Mouse (Mus musculus): ENCODE results near the gene 4930402H24Rik. TPM values are rescaled to one million over a fixed set of nuclear protein-coding genes. Genes with fewer than 3 reads are reported as not detected.
A peak's percentile ranks its signal among the peaks of the same experiment; 100 is the strongest.
"Not testable (repeated sequence)": the region's sequence is repeated elsewhere in the genome, so short reads cannot be mapped to it uniquely, and the experiment has no call there.

The 4930402H24Rik gene
- polyA plus RNA-seq, 1 experiment = 12.1 TPM

DNA sequence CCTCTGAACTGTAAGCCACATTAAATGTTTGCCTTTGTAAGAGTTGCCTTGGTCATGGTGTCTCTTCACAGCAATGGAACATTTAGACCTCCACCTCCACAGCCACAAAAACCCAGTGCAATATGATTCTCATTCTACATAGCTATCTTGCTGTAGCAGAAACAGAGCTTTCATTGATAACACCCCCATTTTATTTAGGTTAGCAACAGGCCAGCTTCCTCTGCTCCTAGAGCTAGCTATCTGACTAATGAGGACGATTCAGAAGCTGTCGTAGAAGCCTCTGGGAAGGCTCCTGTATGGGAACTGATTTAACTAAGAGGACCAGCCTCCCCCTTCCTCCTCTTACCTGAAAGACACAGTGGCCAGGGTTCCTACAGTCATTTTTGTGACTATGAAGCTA, 74.2 kb downstream of the 4930402H24Rik start:
- WGBS = 86% methylated on average over 2 of the region's 2 CpGs
- DNase-seq (ENCODE audit: low read depth in 1 of 2, low spot score in 2 of 2) = no peak
- H3K4me3 ChIP-seq (ENCODE audit: extremely low read depth, insufficient read depth, insufficient read length) = no peak overlapping the region
- H3K27ac ChIP-seq (ENCODE audit: insufficient read depth, low read length) = no peak overlapping the region
- no peaks in the 10 kb centered on the region for H3K4me1 ChIP-seq (ENCODE audit: control insufficient read depth, insufficient read depth, insufficient read length)
- H3K36me3 ChIP-seq (ENCODE audit: control insufficient read depth, insufficient read depth, low read length) = no peaks in the 10 kb centered on the region
- no peaks in the 10 kb centered on the region for H3K27me3 ChIP-seq (ENCODE audit: control insufficient read depth, insufficient read depth, low read length)
- TF ChIP-seq POLR2A (IDR thresholded peaks at IDR 0.05; ENCODE audit: low read depth, low read length) = no peak
- TF ChIP-seq CTCF (IDR thresholded peaks at IDR 0.05; ENCODE audit: extremely low read depth, insufficient read depth, insufficient read length, insufficient replicate concordance) = no peak

- TF ChIP-seq CTCF (IDR thresholded peaks at IDR 0.05; ENCODE audit: extremely low read depth, insufficient read depth, insufficient read length, insufficient replicate concordance) = no peak
- no peak for TF ChIP-seq POLR2A (IDR thresholded peaks at IDR 0.05; ENCODE audit: low read depth, low read length)
- no peaks in the 10 kb centered on the region for H3K36me3 ChIP-seq (ENCODE audit: control insufficient read depth, insufficient read depth, low read length)
- H3K27ac ChIP-seq (ENCODE audit: insufficient read depth, low read length) = no peak overlapping the region
- WGBS = 88% methylated on average over 3 of the region's 3 CpGs
- no peak overlapping the region for H3K4me3 ChIP-seq (ENCODE audit: extremely low read depth, insufficient read depth, insufficient read length)
- H3K4me1 ChIP-seq (ENCODE audit: control insufficient read depth, insufficient read depth, insufficient read length) = no peaks in the 10 kb centered on the region
- H3K27me3 ChIP-seq (ENCODE audit: control insufficient read depth, insufficient read depth, low read length) = no peaks in the 10 kb centered on the region
- peak in 1 of 2 experiments; percentile 9 for DNase-seq (ENCODE audit: low read depth in 1 of 2, low spot score in 2 of 2)
Observed at GRCm38 (mm10) chr2:130830236-130830635, 76.0 kb downstream of the 4930402H24Rik start.

- Histone ChIP-seq H3K4me3 (ENCODE audit: extremely low read depth, insufficient read depth, insufficient read length) (no peak overlapping the region), H3K36me3 (ENCODE audit: control insufficient read depth, insufficient read depth, low read length) (no peaks in the 10 kb centered on the region), H3K27me3 (ENCODE audit: control insufficient read depth, insufficient read depth, low read length) (no peaks in the 10 kb centered on the region), H3K27ac (ENCODE audit: insufficient read depth, low read length) (no peak overlapping the region), H3K4me1 (ENCODE audit: control insufficient read depth, insufficient read depth, insufficient read length) (no peaks in the 10 kb centered on the region)
- TF ChIP-seq POLR2A (IDR thresholded peaks at IDR 0.05; ENCODE audit: low read depth, low read length) (no peak), CTCF (IDR thresholded peaks at IDR 0.05; ENCODE audit: extremely low read depth, insufficient read depth, insufficient read length, insufficient replicate concordance) (no peak)
- WGBS = 90% methylated on average over 4 of the region's 4 CpGs
- DNase-seq (ENCODE audit: low read depth in 1 of 2, low spot score in 2 of 2) = no peak
Observed at GRCm38 (mm10) chr2:130829496-130829895, 76.7 kb downstream of the 4930402H24Rik start.

DNA sequence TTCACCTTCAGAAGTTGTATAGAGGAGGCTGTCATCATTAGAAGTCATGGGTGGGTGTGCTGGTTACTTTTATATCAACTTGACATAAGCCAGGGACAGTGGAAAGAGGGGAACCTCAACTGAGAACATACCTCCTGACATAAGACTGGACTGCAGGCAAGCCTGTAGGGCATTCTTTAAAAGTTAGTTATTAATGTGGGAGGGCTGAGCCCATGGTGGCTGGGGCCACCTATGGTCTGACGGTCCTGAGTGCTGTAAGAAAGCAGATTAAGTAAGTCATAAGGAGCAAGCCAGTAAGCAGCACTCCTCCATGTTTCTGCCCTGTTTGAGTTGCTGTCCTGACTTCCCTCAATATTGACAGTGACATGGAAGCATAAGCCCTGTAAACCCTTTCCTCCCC, 77.5 kb downstream of the 4930402H24Rik start:
- Histone ChIP-seq H3K27ac (ENCODE audit: insufficient read depth, low read length) (no peak overlapping the region), H3K27me3 (ENCODE audit: control insufficient read depth, insufficient read depth, low read length) (no peaks in the 10 kb centered on the region), H3K4me1 (ENCODE audit: control insufficient read depth, insufficient read depth, insufficient read length) (no peaks in the 10 kb centered on the region), H3K4me3 (ENCODE audit: extremely low read depth, insufficient read depth, insufficient read length) (no peak overlapping the region), H3K36me3 (ENCODE audit: control insufficient read depth, insufficient read depth, low read length) (no peaks in the 10 kb centered on the region)
- WGBS = 93% methylated on average over 1 of the region's 1 CpGs
- no peak for DNase-seq (ENCODE audit: low read depth in 1 of 2, low spot score in 2 of 2)
- TF ChIP-seq POLR2A (IDR thresholded peaks at IDR 0.05; ENCODE audit: low read depth, low read length) (no peak), CTCF (IDR thresholded peaks at IDR 0.05; ENCODE audit: extremely low read depth, insufficient read depth, insufficient read length, insufficient replicate concordance) (no peak)

- H3K4me1 ChIP-seq (ENCODE audit: control insufficient read depth, insufficient read depth, insufficient read length); DNase-seq (ENCODE audit: low read depth in 1 of 2, low spot score in 2 of 2); H3K4me3 ChIP-seq (ENCODE audit: extremely low read depth, insufficient read depth, insufficient read length); H3K36me3 ChIP-seq (ENCODE audit: control insufficient read depth, insufficient read depth, low read length); H3K27ac ChIP-seq (ENCODE audit: insufficient read depth, low read length); H3K27me3 ChIP-seq (ENCODE audit: control insufficient read depth, insufficient read depth, low read length): not testable (repeated sequence)
- 100% methylated on average over 3 of the region's 3 CpGs for WGBS
Observed at GRCm38 (mm10) chr2:130828066-130828465, 78.1 kb downstream of the 4930402H24Rik start.

DNA sequence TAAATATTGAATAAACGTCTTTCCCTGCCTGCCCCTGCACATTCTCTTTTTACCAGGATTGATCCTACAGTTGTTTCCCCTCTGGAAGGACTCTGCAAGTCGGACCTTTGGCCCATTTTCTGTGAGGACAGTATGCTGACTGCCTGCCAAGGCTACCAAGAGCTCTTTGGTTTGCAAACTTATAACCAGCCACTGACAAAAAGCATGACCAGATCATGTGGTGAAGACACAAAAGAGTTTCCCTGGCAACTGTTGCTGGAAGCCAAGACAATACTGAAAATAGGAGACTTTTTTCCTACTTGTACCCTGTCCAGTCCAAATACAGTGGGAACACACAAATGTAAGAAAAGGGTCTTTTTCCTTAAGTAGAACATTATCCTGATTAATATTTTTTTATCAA, 78.8 kb downstream of the 4930402H24Rik start:
- DNase-seq (ENCODE audit: low read depth in 1 of 2, low spot score in 2 of 2) = no peak
- Histone ChIP-seq H3K27ac (ENCODE audit: insufficient read depth, low read length) (no peak overlapping the region), H3K27me3 (ENCODE audit: control insufficient read depth, insufficient read depth, low read length) (no peaks in the 10 kb centered on the region), H3K4me1 (ENCODE audit: control insufficient read depth, insufficient read depth, insufficient read length) (no peaks in the 10 kb centered on the region), H3K4me3 (ENCODE audit: extremely low read depth, insufficient read depth, insufficient read length) (no peak overlapping the region), H3K36me3 (ENCODE audit: control insufficient read depth, insufficient read depth, low read length) (no peaks in the 10 kb centered on the region)
- TF ChIP-seq POLR2A (IDR thresholded peaks at IDR 0.05; ENCODE audit: low read depth, low read length) (no peak), CTCF (IDR thresholded peaks at IDR 0.05; ENCODE audit: extremely low read depth, insufficient read depth, insufficient read length, insufficient replicate concordance) (no peak)
- 74% methylated on average over 2 of the region's 2 CpGs for WGBS

GRCm38 (mm10) chr2:130818838-130819647, 87.2 kb downstream of the 4930402H24Rik start:
- no peaks in the 10 kb centered on the region for H3K27me3 ChIP-seq (ENCODE audit: control insufficient read depth, insufficient read depth, low read length)
- no peak overlapping the region for H3K27ac ChIP-seq (ENCODE audit: insufficient read depth, low read length)
- DNase-seq (ENCODE audit: low read depth in 1 of 2, low spot score in 2 of 2) = no peak
- 89% methylated on average over 11 of the region's 11 CpGs for WGBS
- no peaks in the 10 kb centered on the region for H3K4me1 ChIP-seq (ENCODE audit: control insufficient read depth, insufficient read depth, insufficient read length)
- TF ChIP-seq CTCF (IDR thresholded peaks at IDR 0.05; ENCODE audit: extremely low read depth, insufficient read depth, insufficient read length, insufficient replicate concordance) (no peak), POLR2A (IDR thresholded peaks at IDR 0.05; ENCODE audit: low read depth, low read length) (no peak)
- H3K4me3 ChIP-seq (ENCODE audit: extremely low read depth, insufficient read depth, insufficient read length) = no peak overlapping the region
- H3K36me3 ChIP-seq (ENCODE audit: control insufficient read depth, insufficient read depth, low read length) = peaks cover 4% of the 10 kb centered on the region; the same call in 1 of the 2 replicates

Measured in spleen, adult 2 months (tissue).